Mouse (Mus musculus) erythroblast, embryonic 14.5 days (primary cell): ENCODE results near the gene Clec2g.

ENCODE experiments used
- GATA1 ChIP-seq: IDR thresholded peaks from 2 replicates; pipeline ENCODE4 v1.6.1; 2012; ENCODE audit warnings: low read length, inconsistent platforms, mixed read lengths
- TAL1 ChIP-seq: IDR thresholded peaks from 3 replicates; pipeline ENCODE4 v1.6.1; 2012; ENCODE audit warnings: low read length, inconsistent platforms, mixed read lengths

GRCm38 (mm10) chr6:128945564-128945963, 11.4 kb downstream of the Clec2g start:
- TF ChIP-seq GATA1 (no peak), TAL1 (no peak)
